Comparison of ENCODE assay signal across 7 mouse cellular contexts in genomic region chrX:151800701-151801511, GRCm38 (mm10). TPM values are rescaled to one million over a fixed set of nuclear protein-coding genes. Genes with fewer than 3 reads are reported as not detected.
A peak's percentile ranks its signal among the peaks of the same experiment; 100 is the strongest.
DNase-seq lines count a peak whose midpoint lies in the region; ATAC-seq and TF ChIP-seq lines count a peak whose summit lies in the region.

Gene Huwe1 (plus strand): TSS chrX:151800807.

- H3K27me3 ChIP-seq in embryonic facial prominence, embryonic 10.5 days (replicated peaks; ENCODE audit: low read depth, poor library complexity, severe bottlenecking), result peaks cover 65% of the 10 kb centered on the region
- H3K27me3 ChIP-seq in intestine, postnatal 0 days (replicated peaks; ENCODE audit: control insufficient read depth, insufficient read depth, low read length), result no peaks in the 10 kb centered on the region
- H3K27me3 ChIP-seq in limb, embryonic 10.5 days (ENCODE audit: low read depth, poor library complexity, severe bottlenecking), result peaks cover 79% of the 10 kb centered on the region
- peaks cover 6% of the 10 kb centered on the region; the same call in 1 of the 2 replicates for H3K27me3 ChIP-seq in midbrain, embryonic 12.5 days
- no peaks in the 10 kb centered on the region for H3K27me3 ChIP-seq in small intestine, adult 2 months (ENCODE audit: control insufficient read depth, insufficient read depth, low read length)

- DNase-seq in adrenal gland, postnatal 10 days, result peak; percentile 76
- peak; percentile 87 for DNase-seq in embryonic facial prominence, embryonic 10.5 days (ENCODE audit: low spot score)
- DNase-seq in limb, embryonic 10.5 days (ENCODE audit: low spot score), result peak; percentile 86

- peaks cover 7% of the 10 kb centered on the region for H3K36me3 ChIP-seq in embryonic facial prominence, embryonic 10.5 days (replicated peaks)
- H3K36me3 ChIP-seq in intestine, postnatal 0 days (ENCODE audit: control insufficient read depth, insufficient read depth), result no peaks in the 10 kb centered on the region
- H3K36me3 ChIP-seq in limb, embryonic 10.5 days, result peaks cover 8% of the 10 kb centered on the region
- no peaks in the 10 kb centered on the region for H3K36me3 ChIP-seq in midbrain, embryonic 12.5 days
- H3K36me3 ChIP-seq in small intestine, adult 2 months (ENCODE audit: control insufficient read depth, insufficient read depth, low read length), result no peaks in the 10 kb centered on the region

- H3K4me2 ChIP-seq in intestine, postnatal 0 days (replicated peaks; ENCODE audit: low read depth), result peak within 1 kb of the TSS; percentile 65
- peak within 1 kb of the TSS; percentile 45 for H3K4me2 ChIP-seq in midbrain, embryonic 12.5 days (replicated peaks)

- H3K9ac ChIP-seq in intestine, postnatal 0 days (ENCODE audit: low read depth, low read length), result peak within 1 kb of the TSS; percentile 62
- peak within 1 kb of the TSS; percentile 60 for H3K9ac ChIP-seq in midbrain, embryonic 12.5 days (replicated peaks)

- H3K4me3 ChIP-seq in embryonic facial prominence, embryonic 10.5 days, result peak within 1 kb of the TSS; percentile 67
- peak within 1 kb of the TSS; percentile 58 for H3K4me3 ChIP-seq in intestine, postnatal 0 days (ENCODE audit: low read depth, low read length)
- H3K4me3 ChIP-seq in limb, embryonic 10.5 days, result peak within 1 kb of the TSS; percentile 66
- H3K4me3 ChIP-seq in midbrain, embryonic 12.5 days, result peak within 1 kb of the TSS; percentile 55
- H3K4me3 ChIP-seq in small intestine, adult 2 months (ENCODE audit: low read depth, low read length), result peak within 1 kb of the TSS; percentile 97

- 18% methylated on average over 36 of the region's 36 CpGs for WGBS in embryonic facial prominence, embryonic 10.5 days
- 20% methylated on average over 33 of the region's 36 CpGs for WGBS in intestine, postnatal 0 days
- 12% methylated on average over 32 of the region's 36 CpGs for WGBS in limb, embryonic 10.5 days
- WGBS in midbrain, embryonic 12.5 days, result 23% methylated on average over 32 of the region's 36 CpGs
- WGBS in small intestine, adult 2 months, result 13% methylated on average over 35 of the region's 36 CpGs

- no peaks in the 10 kb centered on the region for H3K4me1 ChIP-seq in embryonic facial prominence, embryonic 10.5 days
- H3K4me1 ChIP-seq in intestine, postnatal 0 days (replicated peaks; ENCODE audit: control insufficient read depth, insufficient read depth, low read length), result no peaks in the 10 kb centered on the region
- H3K4me1 ChIP-seq in limb, embryonic 10.5 days, result no peaks in the 10 kb centered on the region
- no peaks in the 10 kb centered on the region for H3K4me1 ChIP-seq in midbrain, embryonic 12.5 days
- H3K4me1 ChIP-seq in small intestine, adult 2 months (ENCODE audit: control insufficient read depth, insufficient read depth, insufficient read length, low read length), result no peaks in the 10 kb centered on the region

- peak within 1 kb of the TSS; percentile 94 for H3K27ac ChIP-seq in embryonic facial prominence, embryonic 10.5 days (replicated peaks)
- H3K27ac ChIP-seq in intestine, postnatal 0 days (ENCODE audit: low read depth, low read length), result peak within 1 kb of the TSS; percentile 82
- H3K27ac ChIP-seq in limb, embryonic 10.5 days, result peak within 1 kb of the TSS; percentile 94
- peak within 1 kb of the TSS; percentile 96 for H3K27ac ChIP-seq in midbrain, embryonic 12.5 days (replicated peaks)
- peak within 1 kb of the TSS; percentile 73 for H3K27ac ChIP-seq in small intestine, adult 2 months (ENCODE audit: insufficient read depth, low read depth, low read length)

- peaks cover 9% of the 10 kb centered on the region; the same call in 1 of the 2 replicates for H3K9me3 ChIP-seq in embryonic facial prominence, embryonic 10.5 days
- no peaks in the 10 kb centered on the region for H3K9me3 ChIP-seq in intestine, postnatal 0 days (ENCODE audit: control insufficient read depth)
- no peaks in the 10 kb centered on the region for H3K9me3 ChIP-seq in limb, embryonic 10.5 days (replicated peaks)
- H3K9me3 ChIP-seq in midbrain, embryonic 12.5 days, result no peaks in the 10 kb centered on the region

- peak; percentile 34; the same call in 1 of the 2 replicates for TF ChIP-seq CTCF in intestine, postnatal 0 days (IDR thresholded peaks at IDR 0.05; ENCODE audit: low read depth)
- TF ChIP-seq CTCF in small intestine, adult 2 months (IDR thresholded peaks at IDR 0.05; ENCODE audit: extremely low read depth, insufficient read length, insufficient replicate concordance, low read depth, low read length), result no peak

- TF ChIP-seq POLR2A in small intestine, adult 2 months (IDR thresholded peaks at IDR 0.05; ENCODE audit: low read depth, low read length), result no peak

- peak; percentile 28 for ATAC-seq in granulocyte monocyte progenitor cell, adult 5-6 weeks (replicated peaks; ENCODE audit: poor library complexity, severe bottlenecking)
- ATAC-seq in intestine, postnatal 0 days, result peak; percentile 13; the same call in 1 of the 2 replicates
- ATAC-seq in midbrain, embryonic 12.5 days (ENCODE audit: low FRiP score, low read depth), result peak; percentile 70

RNA-seq across cellular contexts. Expression of gene Huwe1, which starts in this region (rescaled TPM):
- 100 to 1,000 TPM; 152 to 202 TPM for total RNA-seq in adrenal gland, postnatal 10 days (2021)
- polyA plus RNA-seq in embryonic facial prominence, embryonic 10.5 days (2016; fragmentation: Nextera tagmentation; extraction: Ambion mirVana), result 55.8 and 60.4 TPM in 2 replicates
- 223 and 258 TPM in 2 replicates for total RNA-seq in granulocyte monocyte progenitor cell, adult 5-6 weeks (2014; fragmentation: Nextera tagmentation)
- total RNA-seq in granulocyte monocyte progenitor cell, adult 5-6 weeks (2017), result 124 and 126 TPM in 2 replicates
- 11.6 and 12.5 TPM in 2 replicates for polyA plus RNA-seq in intestine, postnatal 0 days (2015; fragmentation: Nextera tagmentation; extraction: Ambion mirVana)
- 61.9 and 62.4 TPM in 2 replicates for polyA plus RNA-seq in limb, embryonic 10.5 days (2016; fragmentation: Nextera tagmentation; extraction: Ambion mirVana)
- polyA plus RNA-seq in midbrain, embryonic 12.5 days (2016; fragmentation: Nextera tagmentation; extraction: Ambion mirVana), result 79.4 and 86.2 TPM in 2 replicates
- 28.7 and 36.2 TPM in 2 replicates for polyA plus RNA-seq in small intestine, adult 2 months (2012; rRNA removed)

Comparison
In these comparisons a context has a peak if more than half of its experiments do, and no peak if none do; other contexts are left out.
1. Peak in every context shown above with its lines: DNase-seq, ATAC-seq, H3K4me3 ChIP-seq and H3K27ac ChIP-seq.
2. ATAC-seq: peak in every context shown above with its lines; median percentile 70 in midbrain, embryonic 12.5 days; 28 in granulocyte monocyte progenitor cell, adult 5-6 weeks; 13 in intestine, postnatal 0 days.